ENCODE assay signal across 10 mouse cellular contexts in the genomic region with DNA sequence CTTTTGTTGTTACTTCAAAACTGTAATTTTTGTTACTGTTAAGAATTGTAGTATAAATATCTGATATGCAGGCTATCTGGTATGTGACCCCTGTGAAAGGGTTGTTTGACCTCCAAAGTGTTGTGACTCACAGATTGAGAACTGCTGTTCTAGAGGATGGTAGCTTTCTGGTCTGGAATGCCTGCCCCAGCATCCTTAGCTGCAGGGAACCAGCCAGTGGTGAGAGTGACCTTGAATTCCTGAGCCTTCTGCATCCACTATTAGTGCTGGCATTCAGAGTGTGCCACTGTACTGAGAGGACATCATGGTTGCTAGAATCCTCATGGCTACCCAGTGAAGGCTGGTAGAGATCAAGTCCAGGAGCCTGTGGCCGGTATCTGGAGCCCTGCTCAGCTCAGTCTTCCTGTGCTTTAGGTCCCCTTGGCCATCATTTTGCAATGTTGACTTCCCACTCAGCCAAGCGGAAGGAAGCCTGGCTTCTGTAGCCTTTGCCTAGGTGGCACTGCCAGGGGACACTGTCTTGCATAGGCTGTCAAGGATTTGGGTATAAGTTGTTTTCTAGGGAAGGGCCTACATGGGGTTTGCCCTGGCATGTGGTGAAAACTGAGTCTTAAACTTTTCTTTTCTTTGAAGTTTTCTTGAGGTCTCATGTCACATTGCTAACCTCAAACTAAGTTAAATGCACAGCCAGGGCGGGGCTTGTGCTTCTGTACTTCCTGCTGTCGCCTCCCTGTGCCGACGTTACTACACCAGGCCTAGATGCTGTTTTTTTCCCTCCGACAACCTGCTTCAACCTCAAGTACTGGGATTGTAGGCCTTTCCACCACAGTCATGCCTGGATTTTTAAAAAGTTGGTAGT. TPM values are rescaled to one million over a fixed set of nuclear protein-coding genes. Genes with fewer than 3 reads are reported as not detected.
A peak's percentile ranks its signal among the peaks of the same experiment; 100 is the strongest.
DNase-seq lines count a peak whose midpoint lies in the region; ATAC-seq lines count a peak whose summit lies in the region.
"Had no signal": no experiment of that assay in that cellular context is flagged by ENCODE, and none has a peak within 500 bp of the region (broad histone marks: within the 10 kb centered on the region; RNA-seq: fewer than 3 reads in every experiment).

No protein-coding gene starts in this region.

- peak; percentile 45 to 51 for DNase-seq in adrenal gland, postnatal 36 days
- no peak for DNase-seq in adrenal gland, postnatal 10 days
- peak; percentile 42 for DNase-seq in 3T3-L1 (ENCODE audit: low read depth, low spot score)
- no peak for DNase-seq in forebrain, embryonic 14.5 days (ENCODE audit: low spot score)
- no peak for DNase-seq in retina, embryonic 14.5 days (ENCODE audit: low spot score)
- DNase-seq: gastrocnemius, postnatal 10 days; right cerebral cortex, postnatal 25 days had no signal

- peaks cover 49% of the 10 kb centered on the region for H3K4me1 ChIP-seq in heart, embryonic 16.5 days (ENCODE audit: control insufficient read depth, insufficient read depth, low read length)
- peaks cover 2% of the 10 kb centered on the region; the same call in 1 of the 2 replicates for H3K4me1 ChIP-seq in forebrain, embryonic 14.5 days (ENCODE audit: control insufficient read depth, insufficient read depth, low read length)
- H3K4me1 ChIP-seq in midbrain, embryonic 13.5 days (replicated peaks) = peaks cover 6% of the 10 kb centered on the region; the same call in 1 of the 2 replicates

- 78% methylated on average over 7 of the region's 7 CpGs for WGBS in heart, embryonic 16.5 days
- 94% methylated on average over 7 of the region's 7 CpGs for WGBS in forebrain, embryonic 14.5 days
- WGBS in midbrain, embryonic 13.5 days = 95% methylated on average over 7 of the region's 7 CpGs

- H3K9me3 ChIP-seq in heart, embryonic 16.5 days (replicated peaks; ENCODE audit: control insufficient read depth, low read length) = no peaks in the 10 kb centered on the region
- H3K9me3 ChIP-seq in forebrain, embryonic 14.5 days (replicated peaks; ENCODE audit: control insufficient read depth, low read length) = no peaks in the 10 kb centered on the region
- no peaks in the 10 kb centered on the region for H3K9me3 ChIP-seq in midbrain, embryonic 13.5 days

- no peak overlapping the region for H3K4me2 ChIP-seq in heart, embryonic 16.5 days (ENCODE audit: low read depth, low read length)
- H3K4me2 ChIP-seq in forebrain, embryonic 14.5 days (ENCODE audit: low read length) = no peak overlapping the region
- H3K4me2 ChIP-seq in midbrain, embryonic 13.5 days (replicated peaks) = no peak overlapping the region

- H3K9ac ChIP-seq in heart, embryonic 16.5 days (ENCODE audit: low read length) = no peak overlapping the region
- H3K9ac ChIP-seq in forebrain, embryonic 14.5 days (ENCODE audit: low read length) = no peak overlapping the region
- no peak overlapping the region for H3K9ac ChIP-seq in midbrain, embryonic 13.5 days (replicated peaks)

- no peaks in the 10 kb centered on the region for H3K27me3 ChIP-seq in heart, embryonic 16.5 days (ENCODE audit: control insufficient read depth, insufficient read depth, low read length)
- no peaks in the 10 kb centered on the region for H3K27me3 ChIP-seq in forebrain, embryonic 14.5 days (replicated peaks; ENCODE audit: control insufficient read depth, insufficient read depth, low read length)
- H3K27me3 ChIP-seq in midbrain, embryonic 13.5 days = no peaks in the 10 kb centered on the region

- no peaks in the 10 kb centered on the region for H3K36me3 ChIP-seq in heart, embryonic 16.5 days (ENCODE audit: control insufficient read depth, insufficient read depth)
- H3K36me3 ChIP-seq in forebrain, embryonic 14.5 days (ENCODE audit: control insufficient read depth, insufficient read depth, low read length) = no peaks in the 10 kb centered on the region
- H3K36me3 ChIP-seq in midbrain, embryonic 13.5 days = no peaks in the 10 kb centered on the region

- peak; percentile 21; the same call in 1 of the 2 replicates for ATAC-seq in heart, embryonic 16.5 days (replicated peaks; ENCODE audit: extremely low read depth, insufficient read depth, low FRiP score)
- peak; percentile 69 for ATAC-seq in megakaryocyte progenitor cell, adult 5-6 weeks (replicated peaks; ENCODE audit: poor library complexity)
- ATAC-seq in forebrain, embryonic 14.5 days = no peak
- no peak for ATAC-seq in midbrain, embryonic 13.5 days

- no peak overlapping the region for H3K4me3 ChIP-seq in heart, embryonic 16.5 days (ENCODE audit: low read length)
- H3K4me3 ChIP-seq in forebrain, embryonic 14.5 days (ENCODE audit: low read depth, low read length) = no peak overlapping the region
- no peak overlapping the region for H3K4me3 ChIP-seq in midbrain, embryonic 13.5 days (replicated peaks)

- peak overlapping the region; percentile 66 for H3K27ac ChIP-seq in heart, embryonic 16.5 days (ENCODE audit: low read length)
- H3K27ac ChIP-seq in forebrain, embryonic 14.5 days (ENCODE audit: low read depth, low read length) = no peak overlapping the region
- H3K27ac ChIP-seq in midbrain, embryonic 13.5 days = no peak overlapping the region

RNA-seq across cellular contexts. Expression of a gene that starts 11.3 kb away (rescaled TPM):
- total RNA-seq in adrenal gland, postnatal 36 days (2021) = 100 to 1,000 TPM in 1 of 2 experiments, 10 to 100 TPM in 1; 99.8 to 102 TPM
- 10 to 100 TPM; 79.1 to 94.7 TPM for total RNA-seq in adrenal gland, postnatal 10 days (2021)
- polyA plus RNA-seq in heart, embryonic 16.5 days (2015; fragmentation: Nextera tagmentation; extraction: Ambion mirVana) = 73.7 and 75.0 TPM in 2 replicates
- 63.4 and 64.5 TPM in 2 replicates for total RNA-seq in megakaryocyte progenitor cell, adult 5-6 weeks (2015)
- 87.0 and 89.9 TPM in 2 replicates for total RNA-seq in megakaryocyte progenitor cell, adult 5-6 weeks (2017)
- polyA plus RNA-seq in forebrain, embryonic 14.5 days (2014; fragmentation: Nextera tagmentation; extraction: Ambion mirVana) = 54.2 and 65.3 TPM in 2 replicates
- polyA plus RNA-seq in midbrain, embryonic 13.5 days (2015; fragmentation: Nextera tagmentation; extraction: Ambion mirVana) = 66.9 and 71.8 TPM in 2 replicates

RNA-seq across cellular contexts. Expression of a gene that starts 24.4 kb away (rescaled TPM):
- 10 to 100 TPM; 13.6 to 17.7 TPM for total RNA-seq in adrenal gland, postnatal 36 days (2021)
- total RNA-seq in adrenal gland, postnatal 10 days (2021) = 10 to 100 TPM; 14.8 to 21.1 TPM
- 23.0 and 24.3 TPM in 2 replicates for polyA plus RNA-seq in heart, embryonic 16.5 days (2015; fragmentation: Nextera tagmentation; extraction: Ambion mirVana)
- total RNA-seq in megakaryocyte progenitor cell, adult 5-6 weeks (2015) = 34.0 and 37.9 TPM in 2 replicates
- 16.0 and 27.9 TPM in 2 replicates for total RNA-seq in megakaryocyte progenitor cell, adult 5-6 weeks (2017)
- polyA plus RNA-seq in forebrain, embryonic 14.5 days (2014; fragmentation: Nextera tagmentation; extraction: Ambion mirVana) = 51.4 and 53.7 TPM in 2 replicates
- polyA plus RNA-seq in midbrain, embryonic 13.5 days (2015; fragmentation: Nextera tagmentation; extraction: Ambion mirVana) = 52.3 and 53.0 TPM in 2 replicates

Comparison
In these comparisons a context has a peak if more than half of its experiments do, and no peak if none do; other contexts are left out.
1. DNase-seq: peak in adrenal gland, postnatal 36 days (2 of 2) and 3T3-L1 (single experiment); none in adrenal gland, postnatal 10 days (single experiment), forebrain, embryonic 14.5 days (single experiment) and retina, embryonic 14.5 days (single experiment).
2. ATAC-seq: peak in heart, embryonic 16.5 days (single experiment) and megakaryocyte progenitor cell, adult 5-6 weeks (single experiment); none in forebrain, embryonic 14.5 days (single experiment) and midbrain, embryonic 13.5 days (single experiment).